Comparison of ENCODE assay signal across 10 mouse cellular contexts in genomic region chr10:13641750-13642149, GRCm38 (mm10).
DNase-seq lines count a peak whose midpoint lies in the region; ATAC-seq and TF ChIP-seq lines count a peak whose summit lies in the region.
"Had no signal": no experiment of that assay in that cellular context is flagged by ENCODE, and none has a peak within 500 bp of the region (broad histone marks: within the 10 kb centered on the region; RNA-seq: fewer than 3 reads in every experiment).

No protein-coding gene starts in this region.

- H3K4me2 ChIP-seq in hindbrain, postnatal 0 days (ENCODE audit: low read depth, low read length), result no peak overlapping the region
- H3K4me2 ChIP-seq in hindbrain, embryonic 14.5 days (replicated peaks), result no peak overlapping the region
- H3K4me2 ChIP-seq in midbrain, postnatal 0 days (ENCODE audit: low read depth, low read length, poor library complexity, severe bottlenecking), result no peak overlapping the region
- H3K4me2 ChIP-seq: hindbrain, embryonic 15.5 days had no signal

- no peaks in the 10 kb centered on the region for H3K4me1 ChIP-seq in hindbrain, postnatal 0 days (ENCODE audit: insufficient read depth, low read length)
- no peaks in the 10 kb centered on the region for H3K4me1 ChIP-seq in hindbrain, embryonic 14.5 days (replicated peaks; ENCODE audit: control insufficient read depth, insufficient read depth, low read length)
- no peaks in the 10 kb centered on the region for H3K4me1 ChIP-seq in ES-E14 (ENCODE audit: control insufficient read depth in 2 of 2, insufficient read depth in 2 of 2, low read length in 2 of 2, poor library complexity in 1 of 2)
- H3K4me1 ChIP-seq in kidney, adult 2 months (ENCODE audit: control insufficient read depth, insufficient read depth, low read length), result no peaks in the 10 kb centered on the region
- H3K4me1 ChIP-seq in midbrain, postnatal 0 days (ENCODE audit: insufficient read depth, low read length), result no peaks in the 10 kb centered on the region
- H3K4me1 ChIP-seq in midbrain, embryonic 10.5 days, result no peaks in the 10 kb centered on the region
- H3K4me1 ChIP-seq: hindbrain, embryonic 15.5 days had no signal

- in situ Hi-C loops in ES-E14 (cut with MboI; ENCODE audit: low sequenced_read_pairs in 2 of 2, unreplicated experiment in 2 of 2), result no loop called here

- H3K27me3 ChIP-seq in hindbrain, postnatal 0 days (ENCODE audit: insufficient read depth, low read length), result no peaks in the 10 kb centered on the region
- no peaks in the 10 kb centered on the region for H3K27me3 ChIP-seq in hindbrain, embryonic 14.5 days (ENCODE audit: control insufficient read depth, insufficient read depth, low read length)
- H3K27me3 ChIP-seq in kidney, adult 2 months (replicated peaks; ENCODE audit: control insufficient read depth, insufficient read depth, low read length), result no peaks in the 10 kb centered on the region
- H3K27me3 ChIP-seq in midbrain, postnatal 0 days (ENCODE audit: insufficient read depth, low read length), result no peaks in the 10 kb centered on the region
- no peaks in the 10 kb centered on the region for H3K27me3 ChIP-seq in midbrain, embryonic 10.5 days (ENCODE audit: low read depth, poor library complexity, severe bottlenecking)
- H3K27me3 ChIP-seq: hindbrain, embryonic 15.5 days had no signal

- no peak overlapping the region for H3K9ac ChIP-seq in hindbrain, postnatal 0 days (replicated peaks; ENCODE audit: low read length)
- H3K9ac ChIP-seq in hindbrain, embryonic 14.5 days, result no peak overlapping the region
- no peak overlapping the region for H3K9ac ChIP-seq in ES-E14 (ENCODE audit: insufficient read depth, low read depth, low read length, poor library complexity, severe bottlenecking)
- no peak overlapping the region for H3K9ac ChIP-seq in midbrain, postnatal 0 days (replicated peaks; ENCODE audit: low read length, poor library complexity, severe bottlenecking)
- H3K9ac ChIP-seq: hindbrain, embryonic 15.5 days had no signal

- no peak overlapping the region for H3K4me3 ChIP-seq in hindbrain, postnatal 0 days (ENCODE audit: low read length)
- H3K4me3 ChIP-seq in hindbrain, embryonic 14.5 days (replicated peaks; ENCODE audit: low read length), result no peak overlapping the region
- no peak overlapping the region for H3K4me3 ChIP-seq in ES-E14 (ENCODE audit: insufficient read depth in 1 of 2, low read depth in 1 of 2, low read length in 2 of 2, poor library complexity in 1 of 2, severe bottlenecking in 1 of 2)
- no peak overlapping the region for H3K4me3 ChIP-seq in kidney, adult 2 months (ENCODE audit: insufficient read depth, low read depth, low read length)
- H3K4me3 ChIP-seq in midbrain, postnatal 0 days (ENCODE audit: low read depth, low read length), result no peak overlapping the region
- H3K4me3 ChIP-seq in midbrain, embryonic 10.5 days, result no peak overlapping the region
- H3K4me3 ChIP-seq: hindbrain, embryonic 15.5 days had no signal

- TF ChIP-seq POLR2A in kidney, adult 2 months (IDR thresholded peaks at IDR 0.05; ENCODE audit: low read depth, low read length), result no peak

- ATAC-seq in hindbrain, postnatal 0 days, result no peak
- no peak for ATAC-seq in hindbrain, embryonic 14.5 days (ENCODE audit: low FRiP score)
- no peak for ATAC-seq in midbrain, postnatal 0 days (ENCODE audit: low FRiP score)

- no peak for TF ChIP-seq CTCF in hindbrain, postnatal 0 days (IDR thresholded peaks at IDR 0.05; ENCODE audit: low read depth)
- TF ChIP-seq CTCF in kidney, adult 2 months (conservative IDR thresholded peaks at IDR 0.05; ENCODE audit: insufficient read depth, insufficient read length, low read depth, low read length), result peak; percentile 39; the same call in 1 of the 2 replicates
- no peak for TF ChIP-seq CTCF in midbrain, postnatal 0 days (IDR thresholded peaks at IDR 0.05)

- peak; percentile 10 for DNase-seq in hindbrain, postnatal 0 days (ENCODE audit: low spot score)
- DNase-seq in hindbrain, embryonic 14.5 days (ENCODE audit: low spot score), result no peak
- DNase-seq in ES-E14 (ENCODE audit: low read depth, low spot score), result peak; percentile 24
- peak; percentile 42 for DNase-seq in kidney, adult 2 months
- DNase-seq in right cerebral cortex, adult 2 months (ENCODE audit: low spot score in 2 of 2), result peak; percentile 26 to 50
- no peak for DNase-seq in midbrain, postnatal 0 days (ENCODE audit: low spot score)
- DNase-seq in gastrocnemius, postnatal 4 days (ENCODE audit: low spot score in 2 of 2), result no peak
- no peak for DNase-seq in midbrain, embryonic 10.5 days (ENCODE audit: low spot score)

- whole genome bisulfite sequencing in hindbrain, postnatal 0 days, result 22% methylated on average over 7 of the region's 7 CpGs
- WGBS in hindbrain, embryonic 14.5 days, result 22% methylated on average over 7 of the region's 7 CpGs
- 15% methylated on average over 7 of the region's 7 CpGs for WGBS in kidney, adult 2 months
- WGBS in midbrain, postnatal 0 days, result 25% methylated on average over 7 of the region's 7 CpGs
- WGBS in midbrain, embryonic 10.5 days, result 24% methylated on average over 7 of the region's 7 CpGs

- H3K27ac ChIP-seq in hindbrain, postnatal 0 days, result no peak overlapping the region
- H3K27ac ChIP-seq in hindbrain, embryonic 14.5 days, result no peak overlapping the region
- H3K27ac ChIP-seq in ES-E14 (ENCODE audit: insufficient read depth, low read depth, low read length, poor library complexity, severe bottlenecking), result no peak overlapping the region
- H3K27ac ChIP-seq in kidney, adult 2 months (ENCODE audit: insufficient read depth, low read depth, low read length), result no peak overlapping the region
- no peak overlapping the region for H3K27ac ChIP-seq in midbrain, postnatal 0 days (ENCODE audit: low read depth, low read length)
- no peak overlapping the region for H3K27ac ChIP-seq in midbrain, embryonic 10.5 days (replicated peaks)
- H3K27ac ChIP-seq: hindbrain, embryonic 15.5 days; macrophage had no signal

- H3K36me3 ChIP-seq in hindbrain, postnatal 0 days (ENCODE audit: insufficient read depth, low read length), result no peaks in the 10 kb centered on the region
- H3K36me3 ChIP-seq in hindbrain, embryonic 14.5 days (replicated peaks; ENCODE audit: control insufficient read depth, insufficient read depth), result no peaks in the 10 kb centered on the region
- H3K36me3 ChIP-seq in ES-E14 (ENCODE audit: control insufficient read depth, insufficient read depth, low read length, poor library complexity, severe bottlenecking), result no peaks in the 10 kb centered on the region
- H3K36me3 ChIP-seq in kidney, adult 2 months (ENCODE audit: control insufficient read depth, insufficient read depth, low read length), result no peaks in the 10 kb centered on the region
- H3K36me3 ChIP-seq in midbrain, postnatal 0 days (ENCODE audit: insufficient read depth, low read length), result no peaks in the 10 kb centered on the region
- H3K36me3 ChIP-seq in midbrain, embryonic 10.5 days, result no peaks in the 10 kb centered on the region
- H3K36me3 ChIP-seq: hindbrain, embryonic 15.5 days had no signal

- no peaks in the 10 kb centered on the region for H3K9me3 ChIP-seq in hindbrain, postnatal 0 days (ENCODE audit: low read length)
- no peaks in the 10 kb centered on the region for H3K9me3 ChIP-seq in hindbrain, embryonic 14.5 days (ENCODE audit: control insufficient read depth, low read length)
- no peaks in the 10 kb centered on the region for H3K9me3 ChIP-seq in ES-E14 (ENCODE audit: control insufficient read depth, insufficient read depth, low read depth, low read length)
- no peaks in the 10 kb centered on the region for H3K9me3 ChIP-seq in midbrain, postnatal 0 days (ENCODE audit: low read length)
- H3K9me3 ChIP-seq in midbrain, embryonic 10.5 days (replicated peaks), result no peaks in the 10 kb centered on the region
- H3K9me3 ChIP-seq: hindbrain, embryonic 15.5 days had no signal

TF ChIP-seq in ES-E14, 5 proteins besides CTCF, POLR2A, EP300 and RAD21:
- TF ChIP-seq ZC3H11A (IDR thresholded peaks at IDR 0.05; ENCODE audit: borderline replicate concordance, low read depth, low read length), result no peak
- TF ChIP-seq ZNF384 (IDR thresholded peaks at IDR 0.05; ENCODE audit: low read depth, low read length), result no peak
- peak; percentile 66; the same call in 1 of the 2 replicates for TF ChIP-seq MAFK (IDR thresholded peaks at IDR 0.05; ENCODE audit: insufficient read depth, low read depth, low read length)
- TF ChIP-seq HCFC1 (IDR thresholded peaks at IDR 0.05; ENCODE audit: borderline replicate concordance, insufficient read depth, low read length), result no peak

Comparison
In these comparisons a context has a peak if more than half of its experiments do, and no peak if none do; other contexts are left out.
1. DNase-seq: peak in hindbrain, postnatal 0 days (single experiment), ES-E14 (single experiment), kidney, adult 2 months (single experiment) and right cerebral cortex, adult 2 months (2 of 2); none in hindbrain, embryonic 14.5 days (single experiment), midbrain, postnatal 0 days (single experiment), gastrocnemius, postnatal 4 days (0 of 2) and midbrain, embryonic 10.5 days (single experiment).